Mouse (Mus musculus) C2C12 (cell line): Measurements from ENCODE around the gene Trim11.

Experiments
- CTCF ChIP-seq: IDR thresholded peaks from one replicate; pipeline ENCODE4 v1.5.1; 2011; ENCODE audit not compliant: control insufficient read depth, insufficient read depth, insufficient read length
- MAX ChIP-seq: IDR thresholded peaks from one replicate; pipeline ENCODE4 v1.6.1; 2011; ENCODE audit warnings: mild to moderate bottlenecking, control low read depth
- MYOD1 ChIP-seq: IDR thresholded peaks from one replicate; pipeline ENCODE4 v1.6.1; 2011; ENCODE audit warnings: low read depth; ENCODE audit not compliant: control insufficient read depth, insufficient read length
- USF1 ChIP-seq: IDR thresholded peaks from one replicate; pipeline ENCODE4 v1.6.1; 2011; ENCODE audit warnings: low read depth, mild to moderate bottlenecking, control low read depth, moderate library complexity

DNA sequence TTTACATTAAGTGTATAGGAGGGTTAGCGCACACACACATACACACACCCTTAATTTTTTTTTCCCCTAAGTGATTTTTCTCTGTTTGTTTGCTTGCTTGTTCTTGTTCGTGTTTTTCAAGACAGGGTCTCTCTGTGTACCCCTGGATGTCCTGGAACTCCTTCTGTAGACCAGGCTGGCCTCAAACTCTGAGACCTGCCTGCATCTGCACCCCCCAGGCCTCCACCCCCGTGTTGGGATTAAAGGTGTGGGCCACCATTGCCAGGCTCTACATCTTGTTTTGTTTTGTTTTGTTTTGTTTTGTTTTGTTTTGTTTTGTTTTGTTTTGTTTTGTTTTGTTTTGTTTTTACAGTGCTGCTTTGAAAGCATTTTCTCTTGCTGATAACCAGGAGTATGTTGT, 30.6 kb upstream of the Trim11 start:
- TF ChIP-seq CTCF (no peak), USF1 (no peak), MYOD1 (no peak), MAX (no peak)
